Mouse (Mus musculus) liver, adult 2 months (tissue): ENCODE measurements around the gene Acvr1b. TPM values are rescaled to one million over a fixed set of nuclear protein-coding genes. Genes with fewer than 3 reads are reported as not detected.
A peak's percentile ranks its signal among the peaks of the same experiment; 100 is the strongest.

Experiments used
- DNase-seq: peaks from one replicate; pipeline ENCODE4 v3.0.0-alpha.2; 2011; ENCODE audit warnings: low read depth, low spot score; ENCODE audit errors: extremely low read depth
- H3K27ac ChIP-seq: fragments of 200-500 bp; replicated peaks from 2 replicates; pipeline ENCODE4 v1.5.1; 2012; ENCODE audit warnings: low read depth, mild to moderate bottlenecking, control low read depth, inconsistent platforms, low read length; ENCODE audit not compliant: insufficient read depth
- H3K27me3 ChIP-seq: fragments of 200-500 bp; 2 replicates; pipeline ENCODE4 v1.6.1; 2012; ENCODE audit warnings: mild to moderate bottlenecking, moderate library complexity, low read length, inconsistent platforms; ENCODE audit not compliant: control insufficient read depth, insufficient read depth
- H3K36me3 ChIP-seq: fragments of 200-500 bp; 2 replicates; pipeline ENCODE4 v1.6.1; 2012; ENCODE audit warnings: low read length, inconsistent platforms; ENCODE audit not compliant: control insufficient read depth, insufficient read depth
- H3K4me1 ChIP-seq: fragments of 200-500 bp; 2 replicates; pipeline ENCODE4 v1.6.1; 2011; ENCODE audit warnings: low read length; ENCODE audit not compliant: control insufficient read depth, insufficient read depth
- H3K4me3 ChIP-seq: fragments of 200-500 bp; 2 replicates; pipeline ENCODE4 v1.5.1; 2011; ENCODE audit warnings: low read depth, mild to moderate bottlenecking, control low read depth, low read length, moderate library complexity; ENCODE audit not compliant: insufficient read depth
- H3K79me2 ChIP-seq: fragments of 200-500 bp; 2 replicates; pipeline ENCODE4 v1.6.1; 2012; ENCODE audit warnings: inconsistent platforms, mild to moderate bottlenecking, low read length, moderate library complexity; ENCODE audit not compliant: control insufficient read depth, insufficient read depth
- H3K9ac ChIP-seq: fragments of 200-500 bp; 2 replicates; pipeline ENCODE4 v1.6.1; 2012; ENCODE audit warnings: low read depth, mild to moderate bottlenecking, control low read depth, inconsistent platforms, low read length
- CTCF ChIP-seq: fragments of 200-500 bp; IDR thresholded peaks from 2 replicates; pipeline ENCODE4 v1.5.1; 2011; ENCODE audit warnings: low read depth, low read length, control low read depth
- POLR2A ChIP-seq: fragments of 200-500 bp; IDR thresholded peaks from 2 replicates; pipeline ENCODE4 v1.6.1; 2011; ENCODE audit warnings: low read length, control low read depth; ENCODE audit not compliant: insufficient read depth; ENCODE audit errors: extremely low read depth
- WGBS: fragments of 180-500 bp; shearing (Covaris S2); methylation state at CpG from one replicate; pipeline ENCODE4 v1.1.7; 2018; 5-methylcytosine and 5-hydroxymethylcytosine counted together
- polyA plus RNA-seq: library from polyadenylated mRNA; depleted of rRNA; stranded (reverse); fragments of >200 nt; gene quantifications from 2 replicates; pipeline ENCODE4 v1.2.3, GENCODE M21; 2012
- total RNA-seq: library from RNA; depleted of rRNA; stranded (reverse); fragments of >200 nt; gene quantifications from 2 replicates; pipeline ENCODE4 v1.2.3, GENCODE M21; 2014

The Acvr1b gene
- total and polyA plus RNA-seq, 2 experiments = 5.0 to 9.6 TPM

DNA sequence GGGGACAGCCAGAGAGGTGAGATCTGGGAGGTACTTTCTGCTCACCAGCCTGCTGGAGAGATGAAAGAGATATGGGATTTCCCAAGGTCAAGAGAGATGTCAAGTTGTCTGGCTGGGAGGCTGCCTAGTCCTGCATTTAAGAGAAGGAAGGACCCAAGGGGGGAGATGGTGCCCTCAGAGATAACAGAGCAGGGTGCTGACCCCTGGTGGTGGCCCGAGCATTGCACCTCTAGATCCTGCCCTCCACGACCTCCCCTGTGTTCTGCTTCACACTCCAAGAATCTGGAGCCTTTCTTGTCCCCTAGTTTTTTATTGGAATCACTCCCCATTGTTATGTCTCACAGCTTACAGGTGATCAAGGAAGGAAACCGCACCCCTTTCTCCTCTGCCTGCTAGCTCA is 63.0 kb downstream of the Acvr1b start:
- TF ChIP-seq CTCF (peak; percentile 87), POLR2A (no peak)
- H3K27me3 ChIP-seq = no peaks in the 10 kb centered on the region
- no peak overlapping the region for H3K9ac ChIP-seq
- no peaks in the 10 kb centered on the region for H3K79me2 ChIP-seq
- no peak overlapping the region for H3K27ac ChIP-seq
- H3K36me3 ChIP-seq = no peaks in the 10 kb centered on the region
- WGBS = 6% methylated on average over 3 of the region's 3 CpGs
- H3K4me1 ChIP-seq = no peaks in the 10 kb centered on the region
- no peak overlapping the region for H3K4me3 ChIP-seq
- no peak for DNase-seq

DNA sequence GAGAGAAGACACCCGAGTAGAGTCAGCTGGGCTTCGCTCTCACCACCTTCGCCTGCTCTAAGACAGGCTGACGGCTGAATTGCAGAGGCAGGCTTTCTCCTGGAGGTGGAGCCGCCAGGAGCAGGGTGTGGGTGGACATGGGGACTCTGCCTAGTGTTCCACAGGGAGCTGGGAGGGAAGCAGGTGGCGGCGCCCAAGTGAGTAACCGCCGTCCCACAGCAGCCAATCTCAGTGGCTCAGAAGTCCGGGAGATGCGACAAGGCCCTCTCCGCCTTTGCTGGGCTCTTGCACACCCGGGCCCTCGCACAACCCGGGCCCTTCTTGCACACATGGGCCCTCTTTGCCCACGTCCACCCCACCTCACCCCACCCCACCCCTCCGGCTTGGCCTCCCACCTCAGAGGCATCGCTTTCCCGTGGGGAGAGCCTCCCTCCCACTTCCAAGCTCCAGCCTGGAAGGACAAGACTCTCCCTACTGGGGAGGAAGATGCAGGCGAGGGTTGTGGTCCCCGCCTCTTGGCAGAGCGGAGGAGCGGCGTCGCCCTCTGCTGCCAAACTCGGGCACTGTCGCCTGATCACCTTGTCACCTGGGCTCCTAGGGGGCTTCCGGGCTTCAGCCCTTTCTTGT is 65.1 kb downstream of the Acvr1b start:
- H3K9ac ChIP-seq = no peak overlapping the region
- H3K79me2 ChIP-seq = no peaks in the 10 kb centered on the region
- TF ChIP-seq POLR2A (no peak), CTCF (peak; percentile 65)
- DNase-seq = no peak
- no peaks in the 10 kb centered on the region for H3K27me3 ChIP-seq
- no peak overlapping the region for H3K4me3 ChIP-seq
- H3K27ac ChIP-seq = no peak overlapping the region
- 20% methylated on average over 28 of the region's 28 CpGs for WGBS
- H3K36me3 ChIP-seq = no peaks in the 10 kb centered on the region
- no peaks in the 10 kb centered on the region for H3K4me1 ChIP-seq

DNA sequence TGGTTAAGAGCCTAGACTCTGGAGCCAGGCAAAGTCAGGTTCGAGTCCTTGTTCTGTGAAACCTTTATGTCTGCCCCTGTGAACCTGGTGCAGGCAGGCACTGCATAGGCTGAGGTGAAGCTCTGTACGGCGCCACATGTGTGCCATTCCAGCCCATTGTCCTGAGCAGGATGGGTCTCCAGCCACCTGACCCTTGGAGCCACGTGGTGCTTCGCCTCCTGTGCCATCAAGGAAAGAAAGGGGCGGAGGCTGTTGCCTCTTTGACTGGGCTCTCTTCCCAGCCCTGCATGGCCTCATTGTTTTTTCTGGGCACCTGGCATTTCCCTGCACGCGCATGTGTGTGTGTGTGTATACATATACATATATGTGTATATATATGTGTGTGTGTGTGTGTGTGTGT is 66.0 kb downstream of the Acvr1b start:
- no peak for DNase-seq
- no peaks in the 10 kb centered on the region for H3K36me3 ChIP-seq
- no peaks in the 10 kb centered on the region for H3K27me3 ChIP-seq
- 71% methylated on average over 8 of the region's 8 CpGs for WGBS
- H3K27ac ChIP-seq = no peak overlapping the region
- H3K9ac ChIP-seq = no peak overlapping the region
- no peak overlapping the region for H3K4me3 ChIP-seq
- H3K4me1 ChIP-seq = no peaks in the 10 kb centered on the region
- no peak for TF ChIP-seq POLR2A
- TF ChIP-seq CTCF = no peak
- H3K79me2 ChIP-seq = no peaks in the 10 kb centered on the region

DNA sequence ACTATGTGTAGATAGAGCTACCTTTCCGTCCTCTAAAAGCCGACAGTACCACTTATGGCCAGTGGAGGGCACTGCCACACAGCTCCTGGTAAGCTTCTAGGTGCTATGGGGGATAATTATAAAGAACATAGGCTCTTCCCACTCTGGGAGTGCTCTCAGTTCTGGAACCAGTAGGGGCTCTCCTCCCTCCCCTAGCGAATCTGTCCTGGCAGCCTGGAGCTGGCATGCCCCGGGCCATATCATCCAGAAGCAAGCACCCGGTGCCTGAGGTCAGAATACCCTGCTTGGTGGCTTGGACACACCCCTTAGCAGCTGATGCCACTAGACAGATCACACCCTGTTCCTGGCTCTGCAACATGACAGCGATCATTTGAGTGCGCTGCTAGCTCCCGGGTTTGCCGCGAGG is 66.9 kb downstream of the Acvr1b start:
- DNase-seq = peak; percentile 65
- Histone ChIP-seq H3K36me3 (no peaks in the 10 kb centered on the region), H3K9ac (no peak overlapping the region), H3K4me1 (0 out of 2 replicates have a peak, but pooled peaks cover 1% of the 10 kb centered on the region), H3K27me3 (no peaks in the 10 kb centered on the region), H3K4me3 (no peak overlapping the region), H3K79me2 (no peaks in the 10 kb centered on the region), H3K27ac (no peak overlapping the region)
- WGBS = 6% methylated on average over 10 of the region's 10 CpGs
- TF ChIP-seq CTCF (peak; percentile 77), POLR2A (no peak)

DNA sequence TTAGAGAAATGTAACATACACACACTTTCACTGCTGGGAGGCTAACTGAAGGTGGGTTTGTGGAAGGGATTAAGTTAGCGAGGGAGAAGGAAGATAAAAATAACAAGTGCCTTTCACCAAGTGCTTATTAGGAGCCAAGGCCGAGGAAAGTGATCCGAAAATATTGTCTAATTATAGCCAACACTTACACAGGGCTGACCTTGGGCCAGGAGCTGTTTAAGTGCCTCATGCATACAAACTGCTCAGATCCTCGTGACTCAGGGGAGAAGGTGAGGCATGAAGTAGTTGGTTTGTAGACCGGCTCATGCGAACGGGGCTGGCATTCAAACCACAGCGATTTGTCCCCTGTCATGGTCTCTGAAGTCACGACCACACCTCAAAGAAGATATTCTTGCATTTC is 67.4 kb downstream of the Acvr1b start:
- Histone ChIP-seq H3K79me2 (no peaks in the 10 kb centered on the region), H3K27ac (no peak overlapping the region), H3K9ac (no peak overlapping the region), H3K27me3 (no peaks in the 10 kb centered on the region), H3K4me1 (0 out of 2 replicates have a peak, but pooled peaks cover 2% of the 10 kb centered on the region), H3K36me3 (no peaks in the 10 kb centered on the region), H3K4me3 (no peak overlapping the region)
- no peak for DNase-seq
- TF ChIP-seq POLR2A (no peak), CTCF (no peak)
- WGBS = 73% methylated on average over 9 of the region's 9 CpGs

DNA sequence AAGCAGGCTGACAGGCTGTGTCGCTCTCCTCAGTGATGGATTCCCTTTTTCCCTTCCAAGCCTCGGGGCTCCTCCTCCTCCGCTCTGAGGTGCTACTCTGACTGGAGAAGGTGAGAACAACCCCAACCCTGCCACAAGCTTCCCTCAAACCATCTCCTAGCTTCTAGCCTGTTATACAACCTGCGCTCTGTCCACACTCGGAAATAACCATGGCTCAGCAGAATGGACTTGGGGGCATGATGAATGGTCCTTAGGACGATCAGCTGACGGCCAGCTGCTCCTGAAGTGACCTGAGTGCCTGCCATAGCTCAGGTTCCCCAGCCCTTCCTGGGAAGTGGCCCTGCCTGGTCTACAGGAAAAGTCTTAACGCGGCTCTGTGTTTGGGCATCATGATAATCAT is 68.0 kb downstream of the Acvr1b start:
- H3K9ac ChIP-seq = no peak overlapping the region
- 80% methylated on average over 9 of the region's 9 CpGs for WGBS

More for the DNA sequence above, 68.0 kb downstream of the Acvr1b start:
- 0 out of 2 replicates have a peak, but pooled peaks cover 2% of the 10 kb centered on the region for H3K4me1 ChIP-seq
- no peaks in the 10 kb centered on the region for H3K27me3 ChIP-seq
- H3K36me3 ChIP-seq = no peaks in the 10 kb centered on the region
- no peaks in the 10 kb centered on the region for H3K79me2 ChIP-seq
- DNase-seq = no peak
- no peak overlapping the region for H3K4me3 ChIP-seq
- no peak overlapping the region for H3K27ac ChIP-seq
- TF ChIP-seq POLR2A (no peak), CTCF (no peak)
